Mouse (Mus musculus): ENCODE measurements at regions not wholly inside any gene's neighbourhood (a gene's known extent, or its start where the extent isn't known, plus 50 kb on each side); places are given as distances from the start of the nearest gene placed in this dataset.
A peak's percentile ranks its signal among the peaks of the same experiment; 100 is the strongest.
"Not testable (repeated sequence)": the region's sequence is repeated elsewhere in the genome, so short reads cannot be mapped to it uniquely, and the experiment has no call there.

GRCm38 (mm10) chr17:35758769-35759168 is 54.3 kb upstream of the Ddr1 start:
- peak; percentile 60 for ATAC-seq

DNA sequence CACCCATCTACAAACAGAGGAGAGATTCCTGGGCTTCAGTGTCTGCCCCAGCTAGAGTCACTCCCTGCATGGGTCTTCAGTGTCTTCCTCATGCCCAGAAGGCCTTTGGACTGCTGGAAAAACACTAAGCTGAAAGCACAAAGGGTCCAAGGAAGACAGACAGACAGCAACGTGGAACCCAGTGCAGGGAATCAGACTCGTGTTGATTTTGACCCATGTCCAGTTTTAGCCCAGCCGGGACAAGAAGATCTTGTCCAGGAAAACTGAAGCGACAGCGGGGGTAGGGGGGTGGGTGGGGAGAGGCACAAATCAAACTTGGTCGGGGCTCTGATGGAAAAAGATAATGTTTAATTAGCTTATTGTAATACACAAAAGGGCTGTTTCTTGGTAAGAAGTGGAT is 55.3 kb upstream of the Ddr1 start:
- ATAC-seq, result no peak

GRCm38 (mm10) chr17:35762614-35763013 is 58.2 kb upstream of the Ddr1 start:
- no peak for ATAC-seq

GRCm38 (mm10) chr17:35763101-35763500 is 58.4 kb upstream of the Ier3 start:
- ATAC-seq, result no peak

- peak; percentile 73 for ATAC-seq
Measured at GRCm38 (mm10) chr17:35763866-35764265, 57.6 kb upstream of the Ier3 start.

DNA sequence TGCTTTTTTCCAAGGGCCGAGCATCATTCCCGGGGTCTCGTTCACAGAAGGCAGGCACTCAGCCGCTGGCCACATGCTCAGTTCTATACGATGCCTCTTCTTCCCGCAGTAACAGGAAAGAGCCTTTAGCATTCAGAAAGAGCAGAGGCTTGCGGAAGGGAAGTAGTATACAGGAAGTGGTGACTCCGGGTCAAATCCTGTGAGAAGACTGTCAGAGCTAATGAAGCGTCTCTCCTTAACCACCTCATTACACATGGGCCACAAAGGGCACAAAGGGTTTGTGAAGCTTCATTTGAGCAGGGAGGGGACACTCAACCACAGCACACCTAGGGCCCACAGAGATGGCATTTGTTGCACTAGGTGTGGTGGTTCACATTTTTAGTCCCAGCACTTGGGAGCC is 55.1 kb upstream of the Ier3 start:
- peak; percentile 80 for ATAC-seq

DNA sequence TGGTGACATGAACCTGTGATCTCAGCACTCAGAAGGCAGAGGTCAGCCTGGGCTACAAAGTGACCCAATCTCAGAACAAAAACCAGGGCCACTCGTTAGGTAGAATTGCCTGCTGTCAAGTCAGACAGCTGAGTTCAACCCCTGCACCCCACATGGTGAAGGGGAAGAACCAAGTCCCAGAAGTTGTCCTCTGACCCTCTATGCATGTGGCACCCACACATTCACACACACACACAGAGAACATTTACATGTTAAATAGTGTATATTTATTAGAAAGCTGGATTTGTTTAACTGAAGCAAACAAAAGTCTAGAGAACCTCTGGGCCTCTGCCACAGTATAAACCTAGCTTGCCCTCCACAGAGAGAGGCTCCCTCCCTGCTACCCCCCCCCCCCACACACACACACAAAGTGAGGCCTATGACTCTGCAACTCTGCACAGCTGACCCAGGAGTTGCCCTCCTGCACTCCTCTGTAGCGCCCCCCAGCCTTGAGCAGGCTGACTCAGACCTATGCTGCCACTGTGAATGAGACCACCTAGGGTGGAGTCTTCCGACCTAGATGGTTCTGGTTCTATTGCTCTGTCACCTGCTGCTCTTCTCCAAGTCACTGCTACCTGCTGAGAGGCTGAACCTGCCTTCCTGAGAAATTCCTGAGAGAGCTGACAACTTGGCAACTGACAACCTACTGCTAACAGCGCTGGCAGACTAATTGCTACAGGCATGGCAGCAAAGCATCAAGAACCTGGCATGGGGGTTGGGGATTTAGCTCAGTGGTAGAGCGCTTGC is 52.1 kb upstream of the Ier3 start:
- no peak for ATAC-seq

DNA sequence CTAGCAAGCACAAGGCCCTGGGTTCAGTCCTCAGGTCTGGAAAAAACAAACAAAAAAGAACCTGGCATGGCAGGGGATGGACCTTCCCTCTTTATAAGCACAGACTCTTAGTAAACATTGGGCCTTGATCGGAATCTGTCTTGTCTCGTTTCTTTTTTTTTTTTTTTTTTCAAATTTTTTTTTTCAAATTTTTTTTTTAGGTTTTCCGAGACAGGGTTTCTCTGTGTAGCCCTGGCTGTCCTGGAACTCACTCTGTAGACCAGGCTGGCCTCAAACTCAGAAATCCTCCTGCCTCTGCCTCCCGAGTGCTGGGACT is 51.6 kb upstream of the Ier3 start:
- ATAC-seq, result not testable (repeated sequence)

DNA sequence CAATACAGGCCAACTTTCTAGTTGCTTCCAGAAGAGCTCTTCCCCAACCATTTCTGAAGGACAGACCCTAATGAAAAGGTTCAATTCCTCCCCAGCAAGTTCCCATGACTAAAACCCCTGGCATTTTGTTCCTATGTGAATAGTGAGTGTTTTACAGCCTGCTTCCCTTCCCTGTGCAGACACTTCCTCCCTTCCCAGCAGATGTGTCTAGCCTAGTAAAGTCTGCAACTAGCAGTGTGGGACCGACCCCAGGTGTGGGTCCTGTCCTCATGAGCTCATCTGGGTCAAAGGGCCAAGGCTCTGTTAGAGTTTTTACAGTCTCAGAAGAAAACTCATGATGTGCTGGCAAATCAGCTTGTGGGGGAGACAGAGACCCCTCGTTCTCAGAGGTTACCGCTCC is 50.9 kb upstream of the Ier3 start:
- ATAC-seq, result no peak

- ATAC-seq, result no peak
Measured at GRCm38 (mm10) chr17:35771656-35772405, 49.7 kb upstream of the Ier3 start.

Data from inflammation-experienced regulatory T-cells, adult 6 months (primary cell).